Mouse (Mus musculus) hindbrain, embryonic 11.5 days (tissue): Measurements from ENCODE around the gene Stra6. TPM values are rescaled to one million over a fixed set of nuclear protein-coding genes. Genes with fewer than 3 reads are reported as not detected.

Source experiments
- ATAC-seq: fragments of 200-750 bp; cut with Nextera tagmentation; 2 replicates; pipeline ENCODE4 v1.8.0; 2017; ENCODE audit warnings: mild to moderate bottlenecking, moderate TSS enrichment, moderate library complexity; ENCODE audit not compliant: low FRiP score
- DNase-seq: peaks from one replicate; pipeline ENCODE4 v3.0.0-alpha.2; 2015; ENCODE audit warnings: low spot score
- H3K27ac ChIP-seq: fragments of 300-500 bp; sonication (generic); 2 replicates; pipeline ENCODE4 v1.5.1; 2014; ENCODE audit warnings: mild to moderate bottlenecking, low read depth, low read length
- H3K27me3 ChIP-seq: fragments of 300-500 bp; sonication (generic); 2 replicates; pipeline ENCODE4 v1.6.1; 2014; ENCODE audit warnings: mild to moderate bottlenecking, low read length, moderate library complexity, mixed read lengths; ENCODE audit not compliant: control insufficient read depth, insufficient read depth
- H3K36me3 ChIP-seq: fragments of 300-500 bp; sonication (generic); 2 replicates; pipeline ENCODE4 v1.6.1; 2014; ENCODE audit warnings: mild to moderate bottlenecking, low read length, moderate library complexity, mixed read lengths; ENCODE audit not compliant: control insufficient read depth, insufficient read depth
- H3K4me1 ChIP-seq: fragments of 300-500 bp; sonication (generic); replicated peaks from 2 replicates; pipeline ENCODE4 v1.6.1; 2014; ENCODE audit warnings: low read length, mixed read lengths; ENCODE audit not compliant: control insufficient read depth, insufficient read depth
- H3K4me2 ChIP-seq: fragments of 300-500 bp; sonication (generic); replicated peaks from 2 replicates; pipeline ENCODE4 v1.6.1; 2014; ENCODE audit warnings: mild to moderate bottlenecking, low read depth, low read length
- H3K4me3 ChIP-seq: fragments of 300-500 bp; sonication (generic); 2 replicates; pipeline ENCODE4 v1.5.1; 2014; ENCODE audit warnings: low read depth, low read length
- H3K9ac ChIP-seq: fragments of 300-500 bp; sonication (generic); 2 replicates; pipeline ENCODE4 v1.6.1; 2014; ENCODE audit warnings: low read depth, low read length
- H3K9me3 ChIP-seq: fragments of 300-500 bp; sonication (generic); 2 replicates; pipeline ENCODE4 v1.6.1; 2016; ENCODE audit warnings: low read length; ENCODE audit not compliant: control insufficient read depth
- WGBS: fragments of 180-500 bp; shearing (Covaris S2); extraction: QIAGEN DNeasy Blood & Tissue Kit; methylation state at CpG from one replicate; pipeline ENCODE4 v1.1.7; 2014; 5-methylcytosine and 5-hydroxymethylcytosine counted together
- polyA plus RNA-seq: library from polyadenylated mRNA; unstranded; fragments of >200 nt; fragmentation: Nextera tagmentation; extraction: Ambion mirVana; gene quantifications from 2 replicates; pipeline ENCODE4 v1.2.1, GENCODE M21; 2014

Gene Stra6
- polyA plus RNA-seq, 1 experiment from 2014 or later = 8.2 TPM

GRCm38 (mm10) chr9:58134906-58135305, 71.3 kb downstream of the Stra6 start:
- Histone ChIP-seq H3K36me3 (no peaks in the 10 kb centered on the region), H3K4me3 (no peak overlapping the region), H3K27ac (no peak overlapping the region), H3K9me3 (no peaks in the 10 kb centered on the region), H3K9ac (no peak overlapping the region), H3K27me3 (peaks cover 18% of the 10 kb centered on the region), H3K4me2 (no peak overlapping the region), H3K4me1 (peaks cover 12% of the 10 kb centered on the region)
- no peak for ATAC-seq
- WGBS = 30% methylated on average over 7 of the region's 7 CpGs
- no peak for DNase-seq

GRCm38 (mm10) chr9:58135921-58136321, 72.3 kb downstream of the Stra6 start:
- H3K36me3 ChIP-seq = no peaks in the 10 kb centered on the region
- peaks cover 9% of the 10 kb centered on the region for H3K27me3 ChIP-seq
- ATAC-seq (no peak), DNase-seq (no peak)
- H3K27ac ChIP-seq = no peak overlapping the region
- 45% methylated on average over 2 of the region's 2 CpGs for WGBS
- no peak overlapping the region for H3K4me2 ChIP-seq
- peaks cover 11% of the 10 kb centered on the region for H3K4me1 ChIP-seq
- no peak overlapping the region for H3K9ac ChIP-seq
- no peak overlapping the region for H3K4me3 ChIP-seq
- no peaks in the 10 kb centered on the region for H3K9me3 ChIP-seq

- Histone ChIP-seq H3K4me1 (peaks cover 7% of the 10 kb centered on the region; the same call in 1 of the 2 replicates), H3K9me3 (no peaks in the 10 kb centered on the region), H3K4me3 (no peak overlapping the region), H3K27me3 (no peaks in the 10 kb centered on the region; the same call in 1 of the 2 replicates), H3K27ac (no peak overlapping the region), H3K9ac (no peak overlapping the region), H3K36me3 (no peaks in the 10 kb centered on the region), H3K4me2 (no peak overlapping the region)
- WGBS = 43% methylated on average over 6 of the region's 6 CpGs
- ATAC-seq = no peak
- DNase-seq = no peak
These were observed 76.4 kb downstream of the Stra6 start for GRCm38 (mm10) chr9:58139947-58140346.

GRCm38 (mm10) chr9:58143419-58143818, 79.8 kb downstream of the Stra6 start:
- no peaks in the 10 kb centered on the region for H3K9me3 ChIP-seq
- H3K36me3 ChIP-seq = no peaks in the 10 kb centered on the region
- no peak overlapping the region for H3K4me3 ChIP-seq
- 45% methylated on average over 7 of the region's 7 CpGs for WGBS
- H3K9ac ChIP-seq = no peak overlapping the region
- H3K4me2 ChIP-seq = no peak overlapping the region
- H3K27ac ChIP-seq = no peak overlapping the region
- ATAC-seq = no peak
- no peak for DNase-seq
- H3K27me3 ChIP-seq = no peaks in the 10 kb centered on the region; the same call in 1 of the 2 replicates
- peaks cover 2% of the 10 kb centered on the region; the same call in 1 of the 2 replicates for H3K4me1 ChIP-seq

GRCm38 (mm10) chr9:58144664-58145063, 81.1 kb downstream of the Stra6 start:
- H3K9ac ChIP-seq = no peak overlapping the region
- H3K4me3 ChIP-seq = no peak overlapping the region
- no peak overlapping the region for H3K27ac ChIP-seq
- H3K4me1 ChIP-seq = peaks cover 2% of the 10 kb centered on the region; the same call in 1 of the 2 replicates
- no peaks in the 10 kb centered on the region for H3K36me3 ChIP-seq
- ATAC-seq (no peak), DNase-seq (no peak)
- H3K27me3 ChIP-seq = no peaks in the 10 kb centered on the region; the same call in 1 of the 2 replicates
- 69% methylated on average over 1 of the region's 1 CpGs for WGBS
- H3K9me3 ChIP-seq = no peaks in the 10 kb centered on the region
- no peak overlapping the region for H3K4me2 ChIP-seq

- DNase-seq (no peak), ATAC-seq (no peak)
- Histone ChIP-seq H3K27me3 (no peaks in the 10 kb centered on the region), H3K9me3 (no peaks in the 10 kb centered on the region), H3K27ac (no peak overlapping the region), H3K4me1 (peaks cover 2% of the 10 kb centered on the region; the same call in 1 of the 2 replicates), H3K4me2 (no peak overlapping the region), H3K36me3 (no peaks in the 10 kb centered on the region), H3K9ac (no peak overlapping the region), H3K4me3 (no peak overlapping the region)
- WGBS = 76% methylated on average over 5 of the region's 5 CpGs
These were observed 81.8 kb downstream of the Stra6 start for GRCm38 (mm10) chr9:58145417-58145816.

GRCm38 (mm10) chr9:58148806-58149205, 85.2 kb downstream of the Stra6 start:
- no peaks in the 10 kb centered on the region for H3K9me3 ChIP-seq
- H3K4me1 ChIP-seq = peaks cover 2% of the 10 kb centered on the region; the same call in 1 of the 2 replicates
- H3K4me3 ChIP-seq = no peak overlapping the region
- WGBS = 59% methylated on average over 2 of the region's 2 CpGs
- H3K36me3 ChIP-seq = no peaks in the 10 kb centered on the region
- no peaks in the 10 kb centered on the region for H3K27me3 ChIP-seq
- ATAC-seq (no peak), DNase-seq (no peak)
- H3K4me2 ChIP-seq = no peak overlapping the region
- H3K9ac ChIP-seq = no peak overlapping the region
- no peak overlapping the region for H3K27ac ChIP-seq

- Histone ChIP-seq H3K36me3 (no peaks in the 10 kb centered on the region), H3K9me3 (no peaks in the 10 kb centered on the region), H3K27ac (no peak overlapping the region), H3K4me2 (no peak overlapping the region), H3K4me1 (no peaks in the 10 kb centered on the region), H3K4me3 (no peak overlapping the region), H3K9ac (no peak overlapping the region), H3K27me3 (no peaks in the 10 kb centered on the region)
- WGBS = 71% methylated on average over 4 of the region's 4 CpGs
- no peak for DNase-seq
- no peak for ATAC-seq
These were observed 87.3 kb downstream of the Stra6 start for GRCm38 (mm10) chr9:58150733-58151361.

GRCm38 (mm10) chr9:58153095-58153494, 89.5 kb downstream of the Stra6 start:
- ATAC-seq = no peak
- WGBS = 94% methylated on average over 3 of the region's 3 CpGs
- no peak overlapping the region for H3K4me3 ChIP-seq
- H3K4me2 ChIP-seq = no peak overlapping the region
- no peaks in the 10 kb centered on the region for H3K36me3 ChIP-seq
- H3K27me3 ChIP-seq = no peaks in the 10 kb centered on the region
- H3K9me3 ChIP-seq = no peaks in the 10 kb centered on the region
- H3K9ac ChIP-seq = no peak overlapping the region
- no peaks in the 10 kb centered on the region for H3K4me1 ChIP-seq
- no peak for DNase-seq
- H3K27ac ChIP-seq = no peak overlapping the region
